Mouse (Mus musculus): ENCODE results near the gene Egfr. TPM values are rescaled to one million over a fixed set of nuclear protein-coding genes. Genes with fewer than 3 reads are reported as not detected.

The Egfr gene
- polyA plus RNA-seq, 1 experiment, result 63.3 TPM

DNA sequence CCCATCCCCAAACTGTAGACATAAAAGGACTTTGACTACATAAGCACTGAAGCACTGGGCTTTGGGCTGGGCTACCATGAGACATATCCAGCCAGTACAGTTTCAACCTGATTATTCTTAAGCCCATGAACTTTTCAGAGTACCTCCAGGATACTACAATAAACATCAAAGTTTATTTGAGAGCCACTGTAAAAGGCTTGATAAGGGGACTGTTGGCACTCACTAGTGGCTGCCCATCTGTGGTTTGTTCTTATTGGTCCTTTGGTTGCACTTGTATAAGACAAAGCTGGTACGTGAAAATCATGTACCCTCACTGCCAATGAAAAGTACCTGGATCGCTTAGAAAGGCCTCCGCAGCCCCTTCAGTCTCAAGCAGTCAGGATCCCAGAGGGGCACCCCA lies 162.8 kb downstream of the Egfr start:
- Histone ChIP-seq H3K4me1 (ENCODE audit: control insufficient read depth, insufficient read depth, insufficient read length, low read length) (no peaks in the 10 kb centered on the region), H3K27ac (ENCODE audit: insufficient read depth, low read depth, low read length) (peak overlapping the region; percentile 50; the same call in 1 of the 2 replicates), H3K4me3 (ENCODE audit: low read depth, low read length) (no peak overlapping the region), H3K36me3 (ENCODE audit: control insufficient read depth, insufficient read depth, low read length) (peaks cover 9% of the 10 kb centered on the region), H3K27me3 (ENCODE audit: control insufficient read depth, insufficient read depth, low read length) (no peaks in the 10 kb centered on the region)
- TF ChIP-seq CTCF (IDR thresholded peaks at IDR 0.05; ENCODE audit: extremely low read depth, insufficient read length, insufficient replicate concordance, low read depth, low read length), result no peak
- no peak for TF ChIP-seq POLR2A (IDR thresholded peaks at IDR 0.05; ENCODE audit: low read depth, low read length)
- WGBS, result 28% methylated on average over 3 of the region's 3 CpGs

DNA sequence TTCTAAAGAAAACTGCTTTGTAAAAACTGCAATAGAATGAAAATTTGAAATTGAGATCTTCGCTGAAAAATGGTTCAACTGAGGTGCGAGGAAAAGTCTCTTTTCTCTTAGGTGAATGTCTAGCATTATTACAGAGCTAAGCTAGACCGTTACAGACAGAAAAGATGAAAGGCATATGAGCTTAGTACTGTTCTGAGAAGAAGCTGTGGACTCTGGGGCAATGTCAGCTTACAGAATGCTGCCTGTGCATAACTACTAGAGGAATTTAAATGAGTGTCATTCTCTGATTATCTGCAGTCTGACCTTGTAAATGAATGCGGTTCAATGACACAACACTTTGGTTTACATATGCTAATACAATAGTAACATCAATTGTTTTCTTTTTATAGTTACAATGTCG lies 163.8 kb downstream of the Egfr start:
- H3K27ac ChIP-seq (ENCODE audit: insufficient read depth, low read depth, low read length), result no peak overlapping the region
- peaks cover 3% of the 10 kb centered on the region for H3K36me3 ChIP-seq (ENCODE audit: control insufficient read depth, insufficient read depth, low read length)
- TF ChIP-seq POLR2A (IDR thresholded peaks at IDR 0.05; ENCODE audit: low read depth, low read length) (no peak), CTCF (IDR thresholded peaks at IDR 0.05; ENCODE audit: extremely low read depth, insufficient read length, insufficient replicate concordance, low read depth, low read length) (no peak)
- H3K4me3 ChIP-seq (ENCODE audit: low read depth, low read length), result no peak overlapping the region
- WGBS, result 43% methylated on average over 5 of the region's 5 CpGs
- H3K4me1 ChIP-seq (ENCODE audit: control insufficient read depth, insufficient read depth, insufficient read length, low read length), result no peaks in the 10 kb centered on the region
- H3K27me3 ChIP-seq (ENCODE audit: control insufficient read depth, insufficient read depth, low read length), result no peaks in the 10 kb centered on the region

DNA sequence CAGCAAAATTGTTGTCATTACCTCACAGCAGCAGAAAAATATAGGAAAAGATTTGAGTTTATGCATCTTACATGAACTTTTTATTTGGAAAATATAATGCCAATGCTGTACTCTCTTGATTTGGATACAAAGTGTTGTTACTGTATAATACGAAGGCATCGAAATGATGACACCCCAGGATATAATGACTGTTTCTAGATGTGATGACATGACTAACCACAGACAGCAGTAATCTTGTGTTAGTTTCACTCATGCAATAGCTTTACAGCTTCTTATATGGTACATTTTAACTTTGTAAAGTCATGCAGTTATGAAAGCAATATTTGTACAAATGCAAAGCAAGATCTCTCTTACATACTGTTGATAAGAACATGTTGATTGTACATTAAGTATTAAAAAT lies 165.5 kb downstream of the Egfr start:
- 97% methylated on average over 2 of the region's 2 CpGs for WGBS
- no peak overlapping the region for H3K27ac ChIP-seq (ENCODE audit: insufficient read depth, low read depth, low read length)
- TF ChIP-seq CTCF (IDR thresholded peaks at IDR 0.05; ENCODE audit: extremely low read depth, insufficient read length, insufficient replicate concordance, low read depth, low read length) (no peak), POLR2A (IDR thresholded peaks at IDR 0.05; ENCODE audit: low read depth, low read length) (no peak)

DNA sequence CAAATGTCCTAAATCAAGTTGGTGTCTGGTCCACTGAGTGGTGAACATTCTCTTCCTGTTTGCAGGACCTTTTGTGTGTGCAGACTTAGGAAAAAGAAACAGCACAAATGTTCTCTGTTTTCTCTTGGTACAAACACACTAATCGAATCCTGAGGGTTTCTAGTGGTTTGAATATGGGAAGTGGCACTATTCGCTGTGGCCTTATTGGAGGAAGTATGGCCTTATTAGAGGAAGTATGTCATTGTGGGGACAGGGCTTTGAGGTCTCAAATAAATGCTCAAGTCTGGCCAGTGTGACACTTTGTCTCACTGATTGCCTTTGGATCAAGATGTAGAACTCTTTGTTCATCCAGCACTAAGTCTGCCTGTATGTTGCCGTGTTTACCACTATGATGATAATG lies 180.2 kb downstream of the Egfr start:
- Histone ChIP-seq H3K36me3 (ENCODE audit: control insufficient read depth, insufficient read depth, low read length) (no peaks in the 10 kb centered on the region), H3K27me3 (ENCODE audit: control insufficient read depth, insufficient read depth, low read length) (no peaks in the 10 kb centered on the region; the same call in 1 of the 2 replicates), H3K4me1 (ENCODE audit: control insufficient read depth, insufficient read depth, insufficient read length, low read length) (no peaks in the 10 kb centered on the region), H3K4me3 (ENCODE audit: low read depth, low read length) (no peak overlapping the region), H3K27ac (ENCODE audit: insufficient read depth, low read depth, low read length) (no peak overlapping the region)
- TF ChIP-seq CTCF (IDR thresholded peaks at IDR 0.05; ENCODE audit: extremely low read depth, insufficient read length, insufficient replicate concordance, low read depth, low read length) (no peak), POLR2A (IDR thresholded peaks at IDR 0.05; ENCODE audit: low read depth, low read length) (no peak)
- WGBS, result 86% methylated on average over 3 of the region's 3 CpGs

More for the DNA sequence above, 165.5 kb downstream of the Egfr start:
- Histone ChIP-seq H3K4me1 (ENCODE audit: control insufficient read depth, insufficient read depth, insufficient read length, low read length) (no peaks in the 10 kb centered on the region), H3K36me3 (ENCODE audit: control insufficient read depth, insufficient read depth, low read length) (no peaks in the 10 kb centered on the region), H3K4me3 (ENCODE audit: low read depth, low read length) (no peak overlapping the region), H3K27me3 (ENCODE audit: control insufficient read depth, insufficient read depth, low read length) (no peaks in the 10 kb centered on the region)

DNA sequence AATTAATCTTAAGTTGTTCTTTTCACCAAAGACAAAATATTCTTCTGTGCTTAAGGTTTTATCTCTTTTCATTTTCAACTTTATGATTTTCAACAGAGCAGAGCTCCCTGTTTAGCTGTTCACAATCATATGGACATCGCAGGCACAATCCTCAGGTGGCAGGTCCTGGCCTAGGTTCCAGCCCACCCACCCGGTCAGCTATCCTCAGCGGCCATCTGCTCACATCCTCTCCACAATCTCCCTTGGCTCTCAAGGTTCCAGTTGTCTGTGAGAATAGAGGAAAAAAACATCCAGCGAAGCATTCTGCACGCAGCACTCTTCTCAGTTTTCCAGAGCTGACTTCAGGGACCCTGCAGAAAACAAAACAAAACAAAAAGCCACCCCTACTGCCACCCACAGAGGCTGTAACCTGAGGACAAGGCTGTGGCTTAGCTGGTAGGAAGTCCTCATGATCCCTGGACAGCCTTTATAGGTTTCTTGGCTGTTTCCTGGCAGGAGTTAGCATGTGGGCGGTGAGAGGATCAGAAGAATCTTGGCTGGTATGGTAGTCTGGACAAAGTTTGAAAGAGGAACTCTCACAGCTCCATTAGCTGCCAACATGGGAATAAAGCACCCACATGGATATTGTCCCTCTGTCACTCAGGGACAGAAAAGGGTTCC lies 183.7 kb downstream of the Egfr start:
- Histone ChIP-seq H3K36me3 (ENCODE audit: control insufficient read depth, insufficient read depth, low read length) (no peaks in the 10 kb centered on the region), H3K4me1 (ENCODE audit: control insufficient read depth, insufficient read depth, insufficient read length, low read length) (no peaks in the 10 kb centered on the region), H3K27ac (ENCODE audit: insufficient read depth, low read depth, low read length) (no peak overlapping the region), H3K4me3 (ENCODE audit: low read depth, low read length) (no peak overlapping the region), H3K27me3 (ENCODE audit: control insufficient read depth, insufficient read depth, low read length) (no peaks in the 10 kb centered on the region)
- 89% methylated on average over 6 of the region's 6 CpGs for WGBS
- TF ChIP-seq POLR2A (IDR thresholded peaks at IDR 0.05; ENCODE audit: low read depth, low read length) (no peak), CTCF (IDR thresholded peaks at IDR 0.05; ENCODE audit: extremely low read depth, insufficient read length, insufficient replicate concordance, low read depth, low read length) (no peak)

DNA sequence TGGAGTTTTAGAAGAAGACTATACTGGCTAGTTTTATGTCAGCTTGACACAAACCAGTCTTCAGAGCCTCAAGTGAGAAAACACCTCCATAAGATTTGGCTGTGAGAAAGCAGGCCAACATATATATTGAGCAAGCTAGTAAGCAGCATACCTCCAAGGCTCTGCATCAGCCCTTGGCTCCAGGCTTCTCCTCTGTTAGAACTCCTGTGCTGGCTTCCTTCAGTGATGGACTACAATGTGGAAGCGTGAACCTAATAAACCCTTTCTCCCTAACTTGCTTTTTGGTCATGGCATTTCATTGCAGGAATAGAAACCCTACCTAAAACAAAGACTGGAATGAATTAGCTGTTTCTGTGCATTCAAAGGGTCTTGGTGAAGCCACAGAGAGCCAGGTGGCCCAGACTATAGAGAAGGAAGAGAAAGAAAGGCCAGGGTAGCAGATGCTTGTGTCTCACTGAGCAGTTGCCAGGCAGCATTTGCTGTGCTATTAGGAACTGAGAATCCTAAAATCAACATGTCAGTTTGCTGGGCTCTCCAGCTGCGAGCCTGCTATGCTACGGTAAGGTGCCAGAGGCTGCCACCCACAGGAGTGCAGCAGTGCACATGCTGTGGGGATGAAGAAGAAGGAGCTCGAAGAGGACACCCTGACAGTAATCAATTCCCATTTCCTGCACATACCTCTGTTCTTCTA lies 189.2 kb downstream of the Egfr start:
- TF ChIP-seq POLR2A (IDR thresholded peaks at IDR 0.05; ENCODE audit: low read depth, low read length) (no peak), CTCF (IDR thresholded peaks at IDR 0.05; ENCODE audit: extremely low read depth, insufficient read length, insufficient replicate concordance, low read depth, low read length) (no peak)
- Histone ChIP-seq H3K27ac (ENCODE audit: insufficient read depth, low read depth, low read length) (no peak overlapping the region), H3K4me3 (ENCODE audit: low read depth, low read length) (no peak overlapping the region), H3K27me3 (ENCODE audit: control insufficient read depth, insufficient read depth, low read length) (no peaks in the 10 kb centered on the region), H3K36me3 (ENCODE audit: control insufficient read depth, insufficient read depth, low read length) (no peaks in the 10 kb centered on the region), H3K4me1 (ENCODE audit: control insufficient read depth, insufficient read depth, insufficient read length, low read length) (peaks cover 5% of the 10 kb centered on the region; the same call in 1 of the 2 replicates)
- 52% methylated on average over 4 of the region's 4 CpGs for WGBS

DNA sequence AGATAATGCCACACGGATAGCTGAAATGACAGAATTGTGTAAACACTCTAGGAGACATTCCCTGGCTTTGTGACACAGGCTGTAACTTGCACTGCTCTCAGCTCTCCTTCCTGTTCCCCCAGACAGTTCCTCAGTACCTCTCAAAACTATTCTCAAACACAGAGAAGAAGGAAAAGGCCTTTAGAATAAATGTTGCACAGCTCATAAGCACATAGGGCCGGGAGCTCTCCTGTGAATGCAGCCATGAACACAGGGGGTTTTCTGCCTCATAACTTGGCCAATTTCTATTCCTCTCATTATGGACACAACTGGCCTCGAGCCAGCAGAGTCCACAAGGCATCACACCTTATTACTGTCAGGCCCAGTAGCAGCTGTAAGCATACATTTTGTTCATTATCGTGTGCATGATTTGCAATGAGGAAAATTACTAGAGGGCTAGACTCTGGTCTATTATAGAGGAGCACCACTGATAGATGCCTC lies 190.0 kb downstream of the Egfr start:
- no peak overlapping the region for H3K4me3 ChIP-seq (ENCODE audit: low read depth, low read length)
- 18% methylated on average over 4 of the region's 4 CpGs for WGBS
- peaks cover 5% of the 10 kb centered on the region; the same call in 1 of the 2 replicates for H3K4me1 ChIP-seq (ENCODE audit: control insufficient read depth, insufficient read depth, insufficient read length, low read length)
- TF ChIP-seq CTCF (IDR thresholded peaks at IDR 0.05; ENCODE audit: extremely low read depth, insufficient read length, insufficient replicate concordance, low read depth, low read length) (no peak), POLR2A (IDR thresholded peaks at IDR 0.05; ENCODE audit: low read depth, low read length) (no peak)
- no peaks in the 10 kb centered on the region for H3K27me3 ChIP-seq (ENCODE audit: control insufficient read depth, insufficient read depth, low read length)
- no peaks in the 10 kb centered on the region for H3K36me3 ChIP-seq (ENCODE audit: control insufficient read depth, insufficient read depth, low read length)
- no peak overlapping the region for H3K27ac ChIP-seq (ENCODE audit: insufficient read depth, low read depth, low read length)

All from small intestine, adult 2 months (tissue).